19 mouse cellular contexts compared by ENCODE assay signal in genomic region chr1:161887679-161888260, GRCm38 (mm10). TPM values are rescaled to one million over a fixed set of nuclear protein-coding genes. Genes with fewer than 3 reads are reported as not detected.
DNase-seq lines count a peak whose midpoint lies in the region; ATAC-seq lines count a peak whose summit lies in the region.
"Had no signal": no experiment of that assay in that cellular context is flagged by ENCODE, and none has a peak within 500 bp of the region (broad histone marks: within the 10 kb centered on the region; RNA-seq: fewer than 3 reads in every experiment).

No protein-coding gene starts in this region.

- DNase-seq in 416B (ENCODE audit: low read depth): peak; percentile 91
- DNase-seq in MN1 (ENCODE audit: low spot score): peak; percentile 19
- no peak for DNase-seq in adrenal gland, adult 2 months
- DNase-seq in left cerebral cortex, postnatal 10 days (ENCODE audit: extremely low spot score in 1 of 2, low spot score in 2 of 2): no peak
- DNase-seq in spleen, postnatal 4 days (ENCODE audit: low spot score in 2 of 2): no peak
- DNase-seq: adrenal gland, postnatal 25 days; cerebellum, adult 2 months; cerebellum, postnatal 10 days; gastrocnemius, adult 2 months; gastrocnemius, postnatal 25 days; heart, adult 11 months; heart, postnatal 10 days; heart, postnatal 4 days had no signal

- intact Hi-C loops in left cerebral cortex, postnatal 10 days (cut with DNase I): no loop called here

- ATAC-seq in erythroblast, adult 5-6 weeks (replicated peaks; ENCODE audit: low FRiP score, poor library complexity, severe bottlenecking): peak; percentile 56
- ATAC-seq in megakaryocyte progenitor cell, adult 5-6 weeks (replicated peaks; ENCODE audit: poor library complexity): peak; percentile 54
- ATAC-seq: activated CD4-positive, CD25-positive, alpha-beta regulatory T cell, adult 4 months; forebrain, embryonic 13.5 days; hindbrain, postnatal 0 days; Patski had no signal

RNA-seq across cellular contexts. Expression of gene Suco, which starts 11.3 kb away (rescaled TPM):
- total RNA-seq in erythroblast, adult 5-6 weeks (2015; ENCODE audit: low replicate concordance): 214 and 222 TPM in 2 replicates
- 600 and 746 TPM in 2 replicates for total RNA-seq in erythroblast, adult 5-6 weeks (2017; ENCODE audit: low replicate concordance)
- total RNA-seq in megakaryocyte progenitor cell, adult 5-6 weeks (2015): 47.0 and 49.6 TPM in 2 replicates
- 87.0 and 116 TPM in 2 replicates for total RNA-seq in megakaryocyte progenitor cell, adult 5-6 weeks (2017)
- 10 to 100 TPM; 38.8 to 48.0 TPM for total RNA-seq in adrenal gland, adult 2 months (2021)
- polyA plus RNA-seq in adrenal gland, adult 2 months (2012; rRNA removed): 1.5 and 1.9 TPM in 2 replicates
- 10 to 100 TPM; 36.9 to 42.6 TPM for total RNA-seq in left cerebral cortex, postnatal 10 days (2021)

Comparison
In these comparisons a context has a peak if more than half of its experiments do, and no peak if none do; other contexts are left out.
1. DNase-seq: peak in 416B (single experiment) and MN1 (single experiment); none in adrenal gland, adult 2 months (single experiment), left cerebral cortex, postnatal 10 days (0 of 2) and spleen, postnatal 4 days (0 of 2).